Mouse (Mus musculus): ENCODE measurements around the gene Sh3tc1.

Gene Sh3tc1

DNA sequence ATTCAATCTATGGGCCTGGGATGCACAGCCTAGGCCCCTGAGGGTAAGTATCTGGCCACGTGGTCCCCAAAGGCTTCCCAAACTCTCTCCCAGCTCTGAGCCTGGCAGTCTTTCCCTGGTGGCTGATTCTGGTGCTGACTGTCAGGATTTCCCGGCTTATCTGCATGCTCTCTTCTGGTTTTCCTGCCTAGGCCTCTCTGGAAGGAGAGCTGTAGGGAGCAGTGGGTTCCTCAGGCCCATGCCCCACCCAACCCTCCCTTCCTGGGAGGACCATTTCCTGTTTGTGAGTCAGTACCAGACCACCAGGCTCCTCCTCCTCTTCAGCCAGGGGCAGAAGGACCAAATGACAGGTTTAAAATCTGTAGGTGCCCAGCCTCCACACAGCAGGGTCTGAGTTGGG lies 17.1 kb downstream of the Sh3tc1 start:
- no peak for DNase-seq (ENCODE audit: low read depth, low spot score)

DNA sequence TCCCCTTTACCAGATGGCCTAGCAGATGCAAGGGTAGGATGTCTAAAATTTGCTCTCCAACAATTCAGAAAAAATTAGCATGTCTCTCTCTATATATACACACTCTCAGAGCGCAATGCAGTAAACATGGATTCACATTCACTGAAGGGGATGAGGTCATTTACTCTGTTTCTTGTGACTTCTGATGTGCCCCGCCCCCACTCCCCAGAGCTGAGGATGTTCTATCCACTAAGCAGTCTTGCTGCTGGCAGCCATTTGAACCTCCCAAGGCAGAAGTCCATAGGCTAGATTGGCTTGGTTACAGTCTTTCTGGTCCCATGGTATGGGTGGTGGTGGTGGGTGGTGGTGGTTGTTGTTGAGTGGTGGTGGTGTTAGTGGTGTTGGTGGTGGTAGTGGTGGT lies 17.9 kb downstream of the Sh3tc1 start:
- no peak for DNase-seq (ENCODE audit: low read depth, low spot score)

DNA sequence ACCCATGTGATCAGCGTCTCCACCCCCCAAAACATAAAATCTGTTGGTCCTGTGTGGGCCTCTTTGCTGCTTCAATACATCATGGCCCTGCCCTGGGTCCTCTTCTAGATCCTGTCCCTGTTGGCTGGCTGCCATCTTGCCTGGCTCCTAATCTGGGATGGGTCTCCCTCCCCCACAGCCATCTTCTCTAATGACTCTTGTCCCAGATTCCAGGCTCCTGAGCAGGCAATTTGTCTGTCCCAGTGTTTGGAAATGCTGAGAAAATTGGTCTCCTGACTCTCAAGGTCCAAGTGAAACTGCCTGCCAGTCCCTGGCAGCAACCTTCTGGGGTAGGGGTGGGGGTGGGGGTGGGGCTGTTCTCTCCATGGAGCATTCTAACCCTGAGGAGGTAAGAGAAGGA lies 19.9 kb downstream of the Sh3tc1 start:
- DNase-seq (ENCODE audit: low read depth, low spot score) = no peak

DNA sequence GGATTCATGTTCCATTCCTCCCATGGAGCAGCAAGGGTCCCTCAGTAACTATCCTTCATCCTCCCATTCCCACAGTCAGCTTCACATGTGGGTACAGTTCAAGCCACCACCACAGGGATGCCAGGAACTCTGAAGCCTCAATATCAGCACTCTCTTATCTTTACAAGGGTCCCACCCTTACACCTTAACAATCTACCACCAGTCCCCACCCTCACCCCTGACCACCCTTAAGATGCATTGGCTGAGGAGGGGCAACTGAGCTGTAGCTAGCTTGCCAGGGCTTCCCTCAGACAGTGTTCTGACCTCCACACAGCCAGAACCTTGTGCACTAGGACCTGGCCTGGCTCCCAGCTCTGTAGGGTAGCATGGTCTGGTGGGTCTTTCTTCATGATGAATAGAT lies 20.4 kb downstream of the Sh3tc1 start:
- no peak for DNase-seq (ENCODE audit: low read depth, low spot score)

DNA sequence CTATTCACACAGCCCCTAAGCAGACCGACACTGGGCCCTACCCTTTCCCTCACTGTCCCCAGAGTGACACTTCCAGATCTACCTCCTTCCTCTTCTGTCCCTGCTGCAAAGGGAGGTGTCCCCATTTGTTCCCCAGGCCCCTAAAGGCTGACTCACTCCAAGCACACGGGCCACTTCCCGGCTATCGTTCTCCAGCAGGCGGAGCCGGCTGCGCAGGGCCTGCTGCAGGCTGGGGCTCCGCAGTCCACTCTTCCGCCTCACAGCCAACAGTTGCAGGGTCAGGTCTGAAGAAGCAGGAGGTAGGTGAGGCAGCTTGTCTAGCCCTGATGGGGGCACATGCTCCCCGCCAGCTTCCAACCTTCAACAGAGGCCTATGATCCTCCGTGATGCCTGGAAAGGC lies 21.0 kb downstream of the Sh3tc1 start:
- no peak for DNase-seq (ENCODE audit: low read depth, low spot score)

DNA sequence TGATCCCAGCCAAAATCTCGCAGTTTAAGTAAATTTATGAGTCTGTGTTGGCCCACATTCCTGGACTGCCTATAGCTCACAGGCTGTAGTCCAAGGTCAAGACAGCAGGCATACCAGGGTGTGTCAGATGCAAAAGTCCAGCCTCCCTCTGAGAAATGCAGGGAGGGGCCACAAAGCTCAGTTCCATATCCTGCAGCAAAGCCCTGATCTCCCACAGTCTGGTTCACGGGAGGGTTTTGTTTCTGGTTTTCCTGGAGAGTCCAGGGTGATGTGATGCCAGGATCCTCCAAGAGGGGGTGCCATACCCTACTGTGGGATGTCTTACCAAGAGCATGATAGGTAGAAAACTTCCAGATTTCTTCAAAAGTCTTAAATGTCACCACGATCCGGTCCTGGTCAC lies 21.8 kb downstream of the Sh3tc1 start:
- no peak for DNase-seq (ENCODE audit: low read depth, low spot score)

DNA sequence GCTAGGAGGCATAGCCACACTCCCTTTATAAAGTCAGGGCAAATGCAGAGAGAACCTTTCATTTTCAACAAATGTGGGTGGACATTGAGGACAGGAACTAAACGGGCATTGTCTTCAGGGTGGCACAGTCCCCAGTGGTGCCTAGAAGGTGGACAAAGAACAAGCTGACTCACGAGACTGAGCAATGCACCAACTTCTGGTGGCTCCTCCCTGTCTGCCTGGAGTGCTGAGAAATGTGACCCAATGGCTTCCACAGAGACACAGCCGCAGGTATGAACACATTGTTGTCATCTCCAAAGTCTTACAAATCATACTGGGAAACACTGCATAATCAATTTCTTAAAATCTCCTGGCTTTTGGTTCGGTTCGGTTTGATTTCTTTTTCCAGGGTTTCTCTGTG lies 22.3 kb downstream of the Sh3tc1 start:
- no peak for DNase-seq (ENCODE audit: low read depth, low spot score)

DNA sequence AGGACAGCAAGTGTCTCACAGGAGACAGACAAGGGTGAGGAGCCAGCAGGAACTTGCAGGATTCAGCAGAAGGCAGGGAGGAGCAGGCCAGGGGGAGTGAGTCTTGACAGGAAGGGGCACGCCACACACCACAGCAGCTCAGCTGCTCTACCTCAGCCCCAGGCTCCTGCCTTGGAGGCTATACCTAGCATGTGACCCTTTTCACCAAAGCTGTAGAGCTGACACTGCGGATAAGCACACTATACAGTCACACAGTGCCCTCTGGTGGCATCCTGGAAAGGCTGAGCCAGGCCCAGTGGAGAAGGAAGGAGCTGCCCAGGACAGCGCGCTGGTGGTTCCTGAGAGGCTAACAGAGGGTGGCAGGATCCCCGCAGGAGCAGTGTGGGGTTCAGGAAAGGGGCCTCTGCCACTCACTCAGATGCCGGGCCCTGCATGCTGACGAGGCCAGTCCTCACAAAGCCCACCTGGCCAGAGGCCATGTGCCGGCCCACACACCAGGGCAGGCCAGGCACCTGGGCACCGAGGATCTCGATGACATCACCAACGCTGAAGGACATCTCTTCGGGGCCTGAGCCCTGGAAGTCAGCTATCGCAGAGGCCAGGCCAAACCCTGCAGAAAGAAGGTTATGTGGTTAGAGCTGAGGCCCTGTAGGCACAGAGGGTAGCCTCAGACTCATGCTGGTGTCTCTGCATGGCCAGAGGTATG lies 26.0 kb downstream of the Sh3tc1 start:
- DNase-seq (ENCODE audit: low read depth, low spot score) = peak; percentile 19

DNA sequence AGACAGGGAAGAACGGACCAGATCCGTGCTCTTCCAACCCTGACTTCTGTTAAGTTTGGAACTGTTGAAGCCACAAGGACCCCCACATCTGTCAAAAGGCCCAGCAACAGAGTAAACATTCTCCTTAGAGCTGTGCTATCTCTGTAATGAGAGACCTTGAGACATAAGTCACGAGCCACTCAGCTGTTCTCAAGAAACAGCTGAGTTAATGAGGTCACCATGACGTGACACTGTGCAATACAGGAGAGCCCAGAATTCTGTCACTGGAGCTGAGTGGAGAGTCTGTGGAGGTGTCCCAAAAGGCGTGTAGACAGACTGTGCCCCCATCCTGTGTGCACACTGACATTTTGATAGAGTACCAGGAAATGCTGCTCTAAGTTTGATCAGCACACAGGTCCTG lies 27.3 kb downstream of the Sh3tc1 start:
- no peak for DNase-seq (ENCODE audit: low read depth, low spot score)

DNA sequence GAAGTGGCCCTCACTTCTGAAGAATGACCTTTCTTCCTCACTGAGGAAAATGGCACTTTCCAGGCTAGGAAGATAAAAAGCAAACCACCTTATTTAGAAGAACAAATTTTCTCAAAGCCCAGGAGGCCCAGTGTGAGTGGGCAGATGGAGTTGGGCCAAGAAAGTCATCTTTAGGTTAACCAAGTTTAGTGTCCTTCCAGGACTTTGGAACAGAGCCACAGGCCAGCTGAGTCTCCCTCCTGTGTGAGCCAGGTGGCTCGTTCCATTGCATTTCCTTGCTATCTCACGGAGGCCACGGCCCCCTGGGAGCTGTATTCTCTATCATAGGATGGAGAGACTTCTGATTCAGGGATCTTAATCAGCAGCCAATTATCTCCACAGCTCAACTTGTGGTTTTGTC lies 28.9 kb downstream of the Sh3tc1 start:
- DNase-seq (ENCODE audit: low read depth, low spot score) = no peak

DNA sequence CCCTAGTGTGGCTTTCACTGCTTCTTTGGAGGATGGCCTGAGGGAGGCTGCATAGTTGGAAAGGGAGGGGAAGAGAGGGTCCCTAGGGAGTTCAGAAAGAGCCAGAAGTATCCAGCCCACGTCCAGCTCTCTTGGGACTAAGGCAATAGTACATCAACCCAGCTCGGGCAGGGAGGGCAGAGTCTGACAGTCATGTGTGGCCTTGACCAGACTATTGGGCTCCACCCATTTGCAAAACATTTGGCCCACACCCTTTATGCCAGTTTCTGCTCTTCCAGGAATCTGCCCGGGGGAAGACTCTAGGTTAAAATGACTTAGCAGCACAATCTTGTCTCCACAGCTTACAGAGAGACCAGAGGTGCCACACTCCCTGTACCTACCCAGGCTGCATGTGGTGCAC lies 29.3 kb downstream of the Sh3tc1 start:
- DNase-seq (ENCODE audit: low read depth, low spot score) = no peak

DNA sequence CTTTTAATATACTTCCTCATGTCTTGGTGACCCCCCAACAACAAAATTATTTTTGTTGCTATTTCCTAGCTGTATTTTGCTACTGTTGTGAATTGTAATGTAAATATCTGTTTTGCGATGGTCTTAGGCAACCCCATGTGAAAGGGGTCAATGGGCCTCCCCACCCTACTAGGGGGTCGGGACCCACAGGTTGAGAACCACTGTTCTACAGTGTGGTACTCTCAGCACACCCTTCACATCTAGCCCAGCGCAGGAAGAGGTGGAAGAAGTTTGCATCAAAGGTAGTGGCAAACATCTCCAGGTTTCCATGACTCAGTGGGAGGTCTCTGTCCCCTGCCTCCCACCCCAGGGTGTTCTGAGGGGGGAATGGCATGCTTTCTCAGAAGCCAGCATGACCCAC lies 34.4 kb downstream of the Sh3tc1 start:
- no peak for DNase-seq (ENCODE audit: low read depth, low spot score)

DNA sequence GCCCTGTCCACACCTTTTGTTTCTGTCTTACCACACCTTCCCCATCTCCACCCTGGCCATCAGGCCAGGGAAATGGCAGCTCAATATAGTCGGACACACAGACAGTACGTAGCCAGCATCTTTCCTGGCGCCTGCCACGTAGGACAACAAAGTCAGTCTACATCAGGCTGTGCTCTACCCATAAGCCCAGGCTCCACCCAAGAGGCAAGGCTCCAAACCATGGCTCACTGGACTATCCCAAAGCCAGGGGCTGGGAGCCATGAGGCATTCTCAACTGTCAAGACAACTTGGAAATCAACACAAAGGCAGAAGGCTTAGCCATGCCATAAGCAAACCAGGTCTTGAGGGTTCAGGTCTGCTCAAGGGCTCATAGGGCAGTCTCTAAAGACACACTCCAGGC lies 36.0 kb downstream of the Sh3tc1 start:
- DNase-seq (ENCODE audit: low read depth, low spot score) = no peak

DNA sequence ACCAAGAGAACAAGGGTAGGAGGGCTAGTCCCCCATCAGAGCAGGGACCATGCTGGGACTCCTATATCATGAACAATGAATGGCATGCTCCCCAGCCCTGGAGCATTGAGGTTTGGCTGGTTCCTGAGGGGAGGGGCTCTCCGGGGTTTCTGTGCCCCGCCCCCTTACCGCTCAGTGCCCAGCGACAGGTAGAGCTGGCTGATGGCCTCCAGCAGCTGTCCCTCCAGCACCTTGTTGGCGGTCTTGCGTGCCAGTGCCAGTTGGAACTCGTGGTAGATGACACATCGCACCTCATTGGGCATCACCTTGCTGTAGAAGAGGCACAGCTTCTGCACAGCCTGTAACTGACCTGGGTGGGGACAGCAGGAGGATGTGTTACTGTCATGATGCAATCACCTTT lies 36.6 kb downstream of the Sh3tc1 start:
- no peak for DNase-seq (ENCODE audit: low read depth, low spot score)

DNA sequence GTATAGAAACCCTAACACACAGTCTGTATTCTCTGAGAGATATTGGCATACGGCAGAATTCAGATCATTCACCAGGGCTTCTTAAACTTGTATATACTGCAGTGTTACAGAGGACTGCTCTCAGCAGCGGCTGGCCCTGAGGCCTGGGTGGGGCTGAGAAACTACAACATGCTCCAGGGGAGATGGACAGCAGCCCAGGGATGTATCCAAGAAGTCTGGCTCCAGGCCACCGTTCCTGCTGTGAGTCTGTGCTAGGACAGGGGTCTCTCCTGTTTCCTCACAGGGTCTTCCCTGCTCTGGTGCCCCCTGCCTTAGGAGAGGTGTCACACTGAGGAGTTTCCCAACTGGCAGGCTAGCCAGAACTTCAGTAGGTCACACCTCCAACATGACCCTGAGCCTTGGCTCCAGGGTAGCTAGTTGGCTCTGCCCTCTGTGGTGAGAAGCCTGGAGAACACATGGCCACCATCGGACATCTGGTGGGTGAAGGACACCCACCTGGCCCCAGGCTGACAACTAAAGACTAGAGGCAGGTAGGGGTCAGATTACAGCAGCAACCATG lies 37.1 kb downstream of the Sh3tc1 start:
- DNase-seq (ENCODE audit: low read depth, low spot score) = no peak

DNA sequence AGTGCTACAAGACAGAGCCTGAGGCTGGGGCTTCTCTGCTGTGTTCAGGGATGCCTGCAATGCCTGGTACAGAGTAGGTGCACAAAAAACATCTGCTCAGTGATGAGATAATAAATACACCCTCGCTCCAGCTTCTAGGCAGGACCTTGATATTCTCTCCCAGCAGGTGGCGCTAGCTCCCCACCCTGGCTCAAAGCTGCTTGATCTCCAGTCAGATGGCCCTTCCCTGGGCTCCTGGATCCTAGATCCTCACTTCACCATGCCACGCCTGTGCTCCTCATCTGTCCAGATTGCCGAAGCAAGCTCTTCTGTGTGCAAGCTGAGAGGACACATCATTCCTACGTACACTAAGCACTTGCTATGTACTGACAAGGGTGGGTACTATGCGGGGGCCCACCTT lies 38.7 kb downstream of the Sh3tc1 start:
- peak; percentile 25 for DNase-seq (ENCODE audit: low read depth, low spot score)

DNA sequence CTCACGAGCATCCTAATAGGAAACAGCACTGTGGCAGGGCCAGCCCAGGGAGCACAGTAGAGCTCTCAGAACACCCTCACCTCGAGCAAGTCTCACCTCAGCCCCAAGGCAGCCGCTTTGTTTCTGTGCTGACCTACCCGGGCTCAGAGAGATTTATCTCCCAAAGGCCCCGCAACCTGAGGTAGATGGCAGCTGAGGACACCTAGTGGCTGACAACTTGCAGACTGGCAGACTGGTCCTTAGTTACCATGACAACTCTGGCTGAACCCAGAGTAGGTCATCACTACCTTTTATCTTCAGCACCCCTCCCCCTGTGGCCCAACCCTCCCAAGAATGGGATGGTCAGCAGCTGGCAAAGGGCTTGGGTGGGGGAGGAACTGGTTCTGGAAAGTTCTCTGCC lies 44.0 kb downstream of the Sh3tc1 start:
- DNase-seq (ENCODE audit: low read depth, low spot score) = no peak

DNA sequence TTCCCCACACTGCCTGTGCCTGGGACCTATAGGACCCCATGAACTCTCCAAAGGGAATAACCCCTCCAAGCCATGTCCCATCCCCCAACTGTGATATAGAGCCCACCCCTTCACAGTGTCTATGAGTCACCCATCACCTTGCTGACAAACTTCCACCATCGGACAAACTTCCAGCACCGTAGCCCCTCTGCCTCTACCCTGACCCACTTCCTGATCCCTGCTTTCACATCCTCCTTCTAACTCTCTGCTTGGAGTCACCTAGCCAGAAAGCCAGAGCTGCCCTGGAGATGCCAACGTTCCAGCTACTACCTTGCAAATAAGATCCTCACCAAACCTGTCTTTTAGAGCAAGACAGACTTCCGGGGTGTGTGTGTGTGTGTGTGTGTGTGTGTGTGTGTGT lies 46.1 kb downstream of the Sh3tc1 start:
- DNase-seq (ENCODE audit: low read depth, low spot score) = no peak

DNA sequence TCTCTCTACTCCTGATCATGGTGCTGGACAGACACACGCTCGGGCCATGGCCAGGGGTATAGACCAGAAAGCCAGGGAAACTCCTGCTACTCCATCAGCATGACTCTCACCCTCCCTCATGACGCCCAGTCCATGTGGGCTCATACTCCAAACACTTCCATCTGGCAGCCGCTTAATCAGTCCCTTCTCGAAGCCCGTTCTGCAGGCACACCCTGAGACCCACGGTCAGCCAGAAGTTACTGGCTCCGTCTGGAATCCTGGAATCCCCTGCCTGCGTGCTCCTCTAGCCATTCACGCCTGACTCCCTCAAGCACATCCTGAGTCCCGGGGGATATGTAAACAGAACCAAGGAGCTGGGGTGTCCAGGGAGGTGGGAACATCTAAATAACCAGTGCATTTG lies 48.5 kb downstream of the Sh3tc1 start:
- DNase-seq (ENCODE audit: low read depth, low spot score) = no peak

DNA sequence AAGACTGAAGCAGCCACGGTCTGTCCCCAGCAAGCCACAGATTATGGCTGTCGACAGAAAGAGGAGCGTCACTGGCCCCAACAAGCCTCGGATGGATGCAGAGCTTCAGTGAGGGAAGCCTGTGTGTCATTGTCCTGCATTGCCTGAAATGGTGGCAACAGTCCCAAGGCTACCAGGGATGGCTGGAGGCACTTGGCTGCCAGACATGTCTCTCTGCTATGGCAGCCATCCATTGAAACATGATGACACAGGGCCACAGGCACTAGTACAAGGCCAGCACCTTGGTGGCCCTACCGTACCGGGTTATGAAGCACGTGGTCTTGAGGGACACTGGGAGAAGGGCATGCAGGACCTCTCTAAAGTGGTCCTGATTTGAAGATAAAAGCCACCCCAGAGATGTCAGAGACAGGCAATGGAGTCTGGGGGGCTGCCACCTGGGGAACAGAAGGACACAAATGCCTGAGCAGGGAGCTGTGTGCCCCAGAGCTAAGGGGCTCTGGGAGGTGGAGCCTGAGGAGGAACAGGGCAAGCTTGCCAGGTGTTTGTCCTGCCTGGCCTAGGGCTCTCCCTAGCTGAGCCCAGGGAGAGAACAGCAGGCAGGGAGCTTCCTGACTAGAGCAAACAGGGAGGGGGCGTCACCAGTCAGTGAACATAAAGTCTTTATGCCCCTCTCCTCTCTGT lies 49.2 kb downstream of the Sh3tc1 start:
- no peak for DNase-seq (ENCODE audit: low read depth, low spot score)

DNA sequence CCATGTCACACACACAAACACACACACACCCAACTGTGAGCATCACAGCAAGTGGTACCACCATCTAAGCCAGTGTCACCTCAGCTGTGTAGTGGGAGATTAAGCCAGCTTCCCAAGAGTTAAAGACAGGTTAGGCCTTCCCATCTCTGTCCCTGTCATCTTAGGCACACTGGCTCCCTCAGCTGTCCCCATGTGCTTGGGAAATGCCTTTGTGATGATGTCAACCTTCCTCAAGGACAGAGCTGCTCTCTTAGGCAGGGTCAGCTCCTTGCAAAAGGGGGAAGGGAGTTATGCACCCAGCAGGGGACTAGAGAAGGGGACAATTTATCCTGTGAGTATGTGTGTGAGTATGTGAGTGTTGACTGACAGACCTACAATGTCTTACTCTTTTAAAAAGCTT lies 50.4 kb downstream of the Sh3tc1 start:
- no peak for DNase-seq (ENCODE audit: low read depth, low spot score)

DNA sequence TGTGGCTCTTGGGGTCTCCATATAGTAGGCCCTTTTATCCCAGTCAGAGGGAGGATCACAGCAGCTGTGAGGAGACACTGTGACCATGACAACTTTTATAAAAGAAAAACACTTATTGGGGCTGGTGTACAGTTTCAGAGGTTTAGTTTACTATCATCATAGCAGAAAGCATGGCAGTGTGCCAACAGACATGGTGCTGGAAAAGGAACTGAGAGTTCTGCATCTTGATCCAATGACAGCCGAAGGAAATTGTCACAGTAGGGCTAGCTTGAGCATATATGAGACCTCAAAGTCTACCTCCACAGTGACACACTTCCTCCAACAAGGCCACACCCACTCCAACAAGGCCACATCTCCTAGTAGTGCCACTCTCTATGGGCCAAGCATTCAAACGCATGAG lies 50.9 kb downstream of the Sh3tc1 start:
- DNase-seq (ENCODE audit: low read depth, low spot score) = no peak

DNA sequence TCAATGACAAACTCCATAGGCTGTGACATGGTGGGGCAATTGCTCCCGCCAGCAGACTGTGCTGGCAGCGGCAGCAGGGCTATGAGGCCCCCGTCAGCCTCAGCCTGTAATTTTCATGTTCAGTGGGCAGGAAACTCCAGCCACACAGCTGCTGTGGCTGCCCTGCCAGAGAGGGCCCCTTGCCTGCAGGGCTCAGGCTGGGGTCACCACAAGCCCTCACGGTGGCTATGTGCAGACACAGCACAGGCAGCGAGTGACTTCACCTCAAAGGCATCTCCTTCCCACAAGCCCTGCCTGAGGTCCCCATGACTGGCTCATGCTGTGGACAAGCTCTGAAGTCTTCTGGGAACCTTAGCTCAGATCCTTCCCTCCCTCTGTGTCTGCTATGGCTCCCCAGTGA lies 52.7 kb downstream of the Sh3tc1 start:
- DNase-seq (ENCODE audit: low read depth, low spot score) = no peak
